Mouse (Mus musculus) testis, adult 2 months (tissue): ENCODE results near the gene Cdhr1.
"Not testable (repeated sequence)": the region's sequence is repeated elsewhere in the genome, so short reads cannot be mapped to it uniquely, and the experiment has no call there.

ENCODE experiments used
- CTCF ChIP-seq: fragments of 200-500 bp; IDR thresholded peaks from 2 replicates; pipeline ENCODE4 v1.5.1; 2012; ENCODE audit warnings: low read depth, mild to moderate bottlenecking, inconsistent platforms, low read length, moderate library complexity; ENCODE audit not compliant: control insufficient read depth, insufficient read depth, insufficient replicate concordance
- POLR2A ChIP-seq: fragments of 200-500 bp; IDR thresholded peaks from 2 replicates; pipeline ENCODE4 v1.6.1; 2012; ENCODE audit warnings: low read depth, mild to moderate bottlenecking, inconsistent platforms, low read length, moderate library complexity; ENCODE audit not compliant: control insufficient read depth

GRCm38 (mm10) chr14:37137596-37137995 lies 39.4 kb upstream of the Cdhr1 start:
- TF ChIP-seq CTCF, POLR2A: not testable (repeated sequence)
